Mouse (Mus musculus) left cerebral cortex, postnatal 36 days (tissue): Measurements from ENCODE around the gene Ube3b. TPM values are rescaled to one million over a fixed set of nuclear protein-coding genes. Genes with fewer than 3 reads are reported as not detected.
A peak's percentile ranks its signal among the peaks of the same experiment; 100 is the strongest.

Experiments
- DNase-seq, 2 experiments: peaks; one replicate each; pipeline ENCODE4 v3.0.0; 2021 to 2022; ENCODE audit warnings: low spot score in 2 of 2, mixed read lengths in 1 of 2
- intact Hi-C: fragments of 180-260 bp; cut with DNase I; formaldehyde crosslinking; loops from one replicate; pipeline ENCODE4 v1.15.1; 2025
- total RNA-seq, 2 experiments: library from RNA; stranded (reverse); gene quantifications; 2 replicates each; pipeline ENCODE4 v1.2.3; 2021

Gene Ube3b
- 10 to 100 TPM; 81.6 to 88.1 TPM for total RNA-seq

DNA sequence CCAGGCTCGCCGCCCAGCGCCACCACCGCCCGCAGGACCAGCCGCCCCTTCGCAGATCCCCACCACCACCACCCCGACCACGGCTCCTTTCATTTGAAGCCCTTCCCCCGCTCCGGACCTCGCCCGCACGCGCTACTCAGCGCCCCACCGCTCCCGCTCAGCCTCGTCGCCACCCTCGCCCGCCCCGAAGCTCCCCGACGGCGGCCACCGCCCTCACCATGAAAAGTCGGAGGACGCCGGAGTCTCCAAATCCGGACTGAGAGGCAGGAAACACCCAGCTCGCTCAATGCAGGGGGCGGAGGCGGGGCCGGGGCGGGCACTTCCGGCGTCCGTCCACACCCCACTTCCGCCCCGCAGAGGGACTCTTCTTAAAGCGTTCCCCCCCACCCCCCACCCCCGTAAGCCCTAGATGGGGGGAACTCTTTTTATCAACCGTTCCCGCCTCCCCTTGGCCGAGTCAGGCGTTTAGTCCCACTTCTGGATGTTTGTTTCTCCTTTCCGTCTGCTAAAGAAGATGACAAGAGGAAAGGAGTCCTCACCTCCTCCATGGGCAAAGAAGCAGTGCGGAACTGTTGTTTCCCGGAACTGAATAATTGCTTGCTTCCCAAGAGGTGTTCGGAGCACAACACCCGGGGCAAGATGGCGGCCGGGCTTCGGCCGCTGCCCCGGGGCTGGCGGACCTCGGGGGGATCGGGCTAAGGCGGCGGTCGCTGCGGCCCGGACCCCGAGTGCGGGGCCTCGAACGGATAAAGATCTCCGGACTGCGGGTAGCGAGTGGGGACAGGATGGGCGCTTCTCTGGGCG, at the start of gene Ube3b, which contains the start of gene Kctd10:
Gene Ube3b (plus strand): TSS at position 399 of the 804 bp plus-strand sequence.
Gene Kctd10 (minus strand): TSS at position 300 of the 804 bp plus-strand sequence.
- DNase-seq = peak; percentile 83 to 84
- intact Hi-C loops = loop anchor here (2.0 kb wide), 1 partner anchor 66 kb away; no protein-coding TSS in a partner anchor

DNA sequence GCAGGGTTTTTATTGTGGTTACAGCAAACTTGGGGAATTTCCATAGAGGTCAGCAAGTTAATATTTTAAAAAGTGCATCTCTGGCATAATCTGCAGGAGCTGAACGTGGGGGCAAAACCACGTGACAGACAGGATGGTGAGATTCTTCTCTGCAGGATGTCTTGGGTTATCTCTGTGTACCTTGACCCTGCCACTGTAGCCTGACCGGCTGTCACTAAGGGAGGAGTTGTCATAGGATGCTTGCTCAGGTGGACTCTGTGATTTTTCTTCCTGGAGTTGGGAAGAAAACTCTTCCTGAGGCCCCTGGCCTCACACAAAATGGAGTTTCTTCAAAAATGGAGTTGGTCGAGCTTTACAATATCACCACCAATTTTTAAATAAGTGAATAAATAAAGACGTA, 37.4 kb upstream of the Ube3b start:
- intact Hi-C loops = no loop called here
- DNase-seq = no peak

DNA sequence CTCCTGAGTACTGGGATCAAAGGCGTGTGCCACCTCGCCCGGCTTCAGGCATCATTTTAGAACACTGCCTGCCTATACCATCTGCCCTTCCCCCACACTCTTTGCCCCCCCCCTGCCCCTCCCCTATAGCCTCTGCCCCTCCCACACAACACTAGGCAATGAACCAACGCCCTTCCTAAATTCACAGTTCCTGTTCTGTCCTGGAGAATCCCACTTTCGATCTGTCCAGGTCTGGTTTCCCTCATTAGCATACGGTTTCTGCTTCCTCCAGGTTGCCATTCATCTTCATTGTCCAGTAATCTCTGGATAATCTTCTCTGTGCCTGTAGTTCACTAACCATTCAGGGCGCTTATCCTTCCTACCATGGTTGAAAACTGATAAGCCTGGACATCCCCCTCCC, 36.8 kb upstream of the Ube3b start:
- intact Hi-C loops = no loop called here
- DNase-seq = no peak

DNA sequence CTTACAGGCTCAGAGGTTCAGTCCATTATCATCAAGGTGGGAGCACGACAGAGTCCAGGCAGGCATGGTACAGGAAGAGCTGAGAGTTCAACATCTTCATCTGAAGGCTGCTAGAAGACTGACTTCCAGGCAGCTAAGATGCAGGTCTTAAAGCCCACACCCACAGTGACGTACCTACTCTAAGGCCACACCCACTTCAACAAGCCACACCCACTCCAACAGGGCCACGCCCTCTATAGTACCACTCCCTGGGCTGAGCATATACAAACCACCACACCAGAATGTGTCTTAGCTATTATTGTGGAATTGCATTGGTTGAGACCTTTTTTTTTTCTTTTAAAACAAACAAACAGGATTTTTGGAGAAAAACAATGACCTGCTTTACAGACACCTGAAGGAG, 34.9 kb upstream of the Ube3b start:
- intact Hi-C loops = no loop called here
- no peak for DNase-seq

DNA sequence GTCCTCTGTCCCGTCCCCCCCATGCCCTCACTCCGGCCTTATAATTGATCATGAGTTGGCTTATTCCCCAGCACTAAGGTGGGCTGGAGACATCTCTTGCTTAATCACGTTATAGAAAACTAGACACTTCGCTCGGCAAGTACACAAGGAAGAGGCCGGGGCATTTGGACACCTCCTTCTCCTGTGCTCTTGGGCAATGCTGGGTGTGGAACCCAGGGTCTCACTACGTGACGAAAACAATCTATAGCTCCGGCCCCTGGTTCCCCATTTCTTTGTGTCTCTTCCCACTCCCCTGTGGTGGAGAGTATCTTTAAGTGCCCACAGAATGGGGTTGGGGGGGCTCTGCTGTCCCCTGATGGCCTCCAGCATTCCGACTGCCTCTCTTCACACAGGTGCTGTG, 33.4 kb upstream of the Ube3b start:
- no peak for DNase-seq
- intact Hi-C loops = no loop called here

DNA sequence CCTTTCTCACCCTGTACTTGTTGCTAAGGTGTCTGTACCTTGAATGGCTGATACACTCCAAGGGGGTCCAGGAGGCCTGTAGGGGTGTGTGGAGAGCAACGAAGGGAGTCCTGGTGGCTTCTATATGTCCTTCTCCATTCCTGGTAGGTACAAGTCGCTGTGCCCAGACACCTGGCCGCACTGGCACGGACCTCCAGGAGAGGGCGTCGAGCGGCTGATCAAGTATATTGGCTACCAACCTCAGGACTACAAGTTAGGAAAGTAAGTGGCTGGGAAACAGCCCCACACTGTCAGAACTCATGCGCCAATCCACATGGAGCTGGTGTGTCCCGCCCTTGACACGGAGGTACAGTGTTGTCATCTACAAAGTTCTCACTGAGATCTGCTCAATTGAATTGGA, 28.9 kb upstream of the Ube3b start:
- DNase-seq = no peak
- intact Hi-C loops = no loop called here

DNA sequence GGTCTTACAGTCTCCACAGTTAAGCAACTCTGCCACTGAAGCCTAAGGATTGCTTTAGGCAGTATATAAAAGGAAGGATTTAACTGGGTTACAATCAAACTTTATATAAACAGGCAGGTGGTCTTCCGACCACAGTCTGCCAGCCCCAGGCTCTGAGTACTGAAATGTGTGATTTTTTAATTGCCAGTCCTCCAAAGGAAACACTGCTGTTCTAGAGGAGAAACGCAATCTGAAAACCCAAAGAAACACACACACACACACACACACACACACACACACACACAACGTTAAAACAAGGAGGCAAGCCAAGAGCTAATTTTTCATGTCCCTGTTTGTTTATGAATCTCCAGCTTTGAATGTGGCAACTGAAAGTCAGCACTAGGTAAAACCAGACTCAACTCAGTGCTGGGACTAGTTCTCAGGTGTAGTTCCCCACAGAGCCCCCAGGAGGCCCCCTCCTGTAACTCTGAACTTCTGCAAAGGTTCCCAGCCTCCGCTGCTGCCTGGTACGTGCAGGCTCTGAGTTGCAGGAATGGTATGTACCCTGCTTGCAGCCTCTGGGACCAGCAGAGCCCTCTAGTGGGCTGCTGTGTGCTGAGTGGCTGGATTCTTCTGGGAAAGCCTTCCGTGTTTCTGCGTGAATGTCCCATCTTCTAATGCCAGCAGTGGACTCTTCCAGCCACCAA, 24.0 kb upstream of the Ube3b start:
- intact Hi-C loops = loop anchor here (2.0 kb wide), 1 partner anchor 44 kb away; no protein-coding TSS in a partner anchor
- DNase-seq = peak; percentile 71 to 72

DNA sequence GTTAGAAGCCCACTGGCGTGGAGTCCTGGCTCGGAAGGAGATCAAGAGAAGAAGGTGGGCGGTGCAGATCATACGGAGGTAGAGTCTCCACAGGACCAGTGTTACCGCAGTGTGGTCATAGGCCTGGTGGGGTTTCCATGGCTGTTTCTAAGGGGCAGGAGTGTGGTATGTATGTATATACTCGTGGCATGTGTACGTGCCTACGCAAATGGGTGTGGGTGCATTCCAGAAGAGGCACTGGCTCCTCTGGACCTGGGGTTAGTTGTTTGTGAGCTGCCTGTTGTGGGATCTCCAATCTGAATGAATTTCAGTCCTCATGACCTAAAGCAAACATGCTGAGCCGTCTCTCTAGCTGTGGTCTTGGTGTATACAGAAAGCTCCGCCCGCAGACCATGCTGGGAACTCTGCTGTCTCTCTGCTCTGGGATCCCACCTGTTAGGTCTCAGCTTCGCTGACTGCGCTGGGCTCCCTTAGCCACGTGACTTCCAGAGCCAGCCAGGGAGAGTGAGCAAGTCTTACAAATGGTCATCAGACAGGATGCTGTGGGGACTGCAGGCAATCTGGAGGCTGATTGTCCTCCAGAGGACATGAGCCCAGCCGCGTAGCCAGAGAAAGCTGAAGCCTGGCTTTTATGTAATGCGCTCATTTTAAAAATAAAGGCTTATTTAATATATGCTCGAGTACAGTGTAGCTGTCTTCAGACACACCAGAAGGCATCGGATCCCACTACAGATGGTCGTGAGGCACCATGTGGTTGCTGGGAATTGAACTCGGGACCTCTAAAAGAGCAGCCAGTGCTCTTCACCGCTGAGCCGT, 23.3 kb upstream of the Ube3b start:
- intact Hi-C loops = loop anchor here (2.0 kb wide), 1 partner anchor 44 kb away; no protein-coding TSS in a partner anchor
- peak; percentile 37 to 46 for DNase-seq

DNA sequence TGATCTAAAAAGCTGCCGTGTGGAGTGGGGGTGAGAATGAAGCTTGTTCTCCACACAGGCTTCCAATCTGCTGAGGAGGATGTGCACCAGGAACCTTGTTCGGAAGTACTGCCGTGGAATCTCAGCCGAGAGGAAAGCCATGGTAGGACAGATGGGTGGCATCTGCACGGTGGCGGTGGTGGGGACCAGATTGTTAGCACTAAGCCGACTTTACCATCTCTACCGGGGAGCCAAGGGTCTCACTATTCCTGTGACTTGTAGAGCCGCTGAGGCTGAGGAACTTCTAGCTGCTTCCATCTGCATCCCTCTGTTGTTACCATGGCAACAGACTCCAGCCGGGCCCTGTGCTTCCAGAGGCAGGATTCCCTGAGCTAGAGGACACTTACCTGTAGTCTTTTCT, 21.6 kb upstream of the Ube3b start:
- DNase-seq = peak; percentile 52 to 64
- intact Hi-C loops = no loop called here

DNA sequence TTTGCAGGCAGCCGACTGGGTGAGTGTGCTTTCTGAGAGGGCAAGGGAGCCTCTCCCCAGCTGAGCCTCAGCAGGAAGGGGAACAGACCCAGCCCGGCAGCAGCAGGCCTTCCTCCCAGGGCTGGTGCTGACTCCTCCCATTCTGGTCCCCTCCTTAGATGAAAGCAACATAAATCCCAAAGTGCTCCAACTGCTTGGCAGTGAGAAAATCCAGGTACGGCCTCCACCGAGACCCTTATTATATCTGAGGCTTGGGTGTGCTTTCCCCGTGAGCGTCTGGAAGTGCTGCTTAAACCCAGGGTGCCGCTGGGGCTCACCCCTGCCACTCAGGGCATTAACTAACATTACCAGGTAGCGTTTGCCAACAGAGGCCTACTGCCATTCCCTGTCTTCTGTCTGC, 20.8 kb upstream of the Ube3b start:
- intact Hi-C loops = no loop called here
- no peak for DNase-seq

DNA sequence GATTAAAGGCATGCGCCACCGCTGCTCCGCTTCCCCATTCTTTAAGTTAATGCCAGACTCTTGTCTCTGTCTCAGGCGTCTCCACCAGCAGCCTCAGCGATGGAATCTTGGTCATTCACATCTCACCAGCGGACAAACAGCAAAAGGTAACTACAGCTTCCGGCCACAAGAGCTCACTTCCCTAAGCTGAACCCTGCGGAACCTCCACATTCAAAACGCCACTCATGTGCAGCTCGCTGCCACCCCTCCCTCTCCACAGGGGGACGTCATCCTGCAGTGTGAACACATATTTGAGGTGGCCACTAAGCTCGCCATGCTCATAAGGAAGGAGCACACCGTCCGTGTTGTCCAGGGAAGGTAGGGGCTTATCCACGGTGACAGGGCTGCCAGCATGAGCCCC, 19.4 kb upstream of the Ube3b start:
- no peak for DNase-seq
- intact Hi-C loops = no loop called here

DNA sequence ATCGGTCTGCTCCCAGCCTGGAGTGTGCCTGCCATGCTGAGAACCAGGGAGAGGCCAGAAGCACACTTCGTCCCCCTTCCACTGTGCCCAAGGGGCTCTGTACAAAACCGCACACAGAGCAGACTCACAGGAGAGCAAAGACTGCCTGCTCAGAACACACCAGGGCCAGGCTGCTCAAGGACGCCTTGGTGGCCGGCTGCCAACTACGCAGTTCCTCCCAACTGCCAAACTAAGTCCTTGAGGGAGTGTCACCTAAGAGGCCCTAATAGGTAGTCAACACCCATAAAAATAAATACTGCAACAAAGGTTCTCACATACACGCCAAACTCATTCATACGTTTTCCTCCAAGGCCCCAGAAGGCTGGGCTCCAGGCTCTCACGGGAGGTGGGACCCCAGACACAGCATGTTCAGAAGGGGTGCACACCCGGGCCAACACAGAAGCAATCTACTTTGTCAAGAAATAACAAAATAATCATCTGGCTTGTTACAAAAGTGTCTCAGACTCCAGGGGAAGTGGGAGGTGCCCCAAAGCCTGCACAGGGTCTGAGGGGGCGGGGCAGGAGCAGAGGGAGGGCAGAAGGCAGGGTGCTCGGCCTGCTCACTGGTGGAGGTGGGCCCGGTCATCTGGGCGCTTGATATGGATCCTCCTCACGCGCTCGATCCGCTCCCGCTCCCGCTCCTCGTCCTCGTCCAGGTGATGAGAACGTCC, 15.2 kb upstream of the Ube3b start:
- no peak for DNase-seq
- intact Hi-C loops = no loop called here

DNA sequence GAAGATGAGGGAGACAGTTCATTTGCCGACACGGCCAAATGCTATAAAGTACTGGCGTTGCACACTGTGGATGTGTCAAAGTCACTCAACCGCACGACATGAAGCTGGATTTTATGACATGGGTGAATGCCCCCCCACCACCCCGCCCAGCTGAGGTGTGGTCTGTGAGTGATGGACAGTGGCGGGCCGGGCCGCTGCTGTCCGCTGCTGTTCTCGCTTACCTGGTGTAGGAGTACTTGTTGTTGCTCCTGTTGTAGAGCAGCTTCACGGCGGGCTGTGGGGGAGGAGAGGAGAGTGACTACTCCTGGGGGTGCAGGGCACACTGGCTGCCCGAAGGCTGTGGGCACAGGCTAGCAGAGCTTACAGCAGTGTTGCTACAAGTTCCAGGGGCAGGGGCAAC, 12.3 kb upstream of the Ube3b start:
- intact Hi-C loops = no loop called here
- no peak for DNase-seq

DNA sequence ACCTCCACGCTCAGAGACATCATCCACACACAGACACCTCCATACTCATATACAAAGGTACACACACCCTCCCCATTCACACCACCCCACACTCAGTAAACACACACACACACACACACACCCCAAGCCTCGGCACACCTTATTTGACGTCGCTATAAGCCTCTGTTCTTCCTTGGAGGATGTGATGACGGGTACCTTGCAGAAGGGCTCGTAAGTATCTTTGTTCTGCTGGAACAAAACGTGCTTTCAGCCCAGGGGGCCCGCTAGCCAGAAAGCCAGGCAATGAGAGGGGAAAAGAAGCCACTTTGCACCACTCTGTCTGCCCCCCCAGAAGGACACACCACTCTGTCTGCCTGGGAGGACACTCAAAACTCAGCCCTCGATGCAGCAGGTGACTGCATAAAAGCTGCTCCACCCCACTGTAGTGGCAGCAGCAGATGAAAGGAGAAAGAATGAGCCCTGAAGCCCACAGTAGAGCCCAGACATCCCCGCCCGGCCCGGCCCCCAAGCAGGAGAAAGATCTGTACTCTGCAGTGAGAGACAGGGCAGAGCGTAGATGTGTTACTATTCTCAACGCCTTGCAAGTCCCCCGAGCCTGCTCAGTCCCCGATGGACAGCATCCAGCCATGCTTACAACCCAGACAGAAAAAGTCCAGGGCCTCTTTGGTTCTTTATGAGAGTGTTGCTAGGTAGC, 11.5 kb upstream of the Ube3b start:
- DNase-seq = no peak
- intact Hi-C loops = no loop called here

DNA sequence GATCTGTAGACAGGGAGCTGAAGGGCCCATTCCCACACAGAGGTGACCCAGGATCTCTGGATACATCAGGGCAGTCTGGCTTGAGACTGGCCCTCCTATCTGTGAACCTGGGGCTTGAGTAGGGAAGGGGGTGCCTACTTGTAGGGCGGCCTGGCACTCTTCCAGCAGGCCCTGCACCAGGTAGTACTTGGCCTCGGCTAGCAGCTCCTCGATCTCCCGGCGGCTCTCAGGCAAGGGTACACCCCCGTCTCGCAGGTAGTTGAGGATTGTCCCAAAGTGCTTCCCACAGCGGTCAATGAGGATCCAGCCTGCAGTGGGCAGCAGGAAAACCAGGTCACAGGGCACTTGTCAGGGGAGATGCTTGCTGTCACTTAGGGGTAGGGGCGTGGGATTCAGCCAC, 10.5 kb upstream of the Ube3b start:
- intact Hi-C loops = no loop called here
- DNase-seq = no peak

DNA sequence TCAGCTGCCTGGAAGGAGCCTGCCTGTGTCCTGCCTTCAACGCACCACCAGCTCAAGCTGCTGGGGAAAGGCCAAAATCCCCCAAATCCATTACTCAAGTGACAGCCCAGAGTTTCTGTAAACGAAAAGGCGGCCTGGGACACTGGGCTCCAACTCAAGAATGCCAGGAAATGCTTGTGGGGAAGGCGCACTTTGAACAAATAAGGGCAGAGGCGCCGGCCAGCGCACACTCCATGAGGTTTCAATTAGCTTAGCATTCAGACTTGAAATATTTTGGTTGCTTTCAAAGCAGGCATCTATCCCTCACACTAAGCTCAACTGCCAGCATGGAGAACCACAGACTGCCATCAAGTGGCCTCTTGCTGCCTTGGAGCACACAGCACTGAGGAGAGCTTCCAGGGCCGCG, 10.0 kb upstream of the Ube3b start:
- no peak for DNase-seq
- intact Hi-C loops = no loop called here

DNA sequence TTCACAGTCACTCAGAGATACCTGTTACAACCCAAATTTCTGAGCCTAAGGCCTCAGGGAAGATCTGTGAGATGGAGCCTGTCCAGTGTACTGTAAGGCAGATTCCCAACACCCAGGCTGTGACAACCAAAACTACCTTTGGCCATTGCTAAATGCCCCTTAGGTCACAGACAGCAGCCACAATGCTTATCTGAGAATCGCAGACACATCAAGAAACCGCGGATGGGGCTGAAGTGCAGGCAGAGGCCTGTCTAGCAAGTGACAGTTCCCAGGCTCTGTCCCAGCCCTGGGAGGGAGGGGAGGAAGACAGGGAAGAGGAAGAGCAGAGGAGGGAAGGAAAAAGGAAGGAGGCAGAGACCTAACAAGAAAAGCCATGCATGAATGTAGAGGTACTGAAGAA, 9.1 kb upstream of the Ube3b start:
- intact Hi-C loops = no loop called here
- no peak for DNase-seq

DNA sequence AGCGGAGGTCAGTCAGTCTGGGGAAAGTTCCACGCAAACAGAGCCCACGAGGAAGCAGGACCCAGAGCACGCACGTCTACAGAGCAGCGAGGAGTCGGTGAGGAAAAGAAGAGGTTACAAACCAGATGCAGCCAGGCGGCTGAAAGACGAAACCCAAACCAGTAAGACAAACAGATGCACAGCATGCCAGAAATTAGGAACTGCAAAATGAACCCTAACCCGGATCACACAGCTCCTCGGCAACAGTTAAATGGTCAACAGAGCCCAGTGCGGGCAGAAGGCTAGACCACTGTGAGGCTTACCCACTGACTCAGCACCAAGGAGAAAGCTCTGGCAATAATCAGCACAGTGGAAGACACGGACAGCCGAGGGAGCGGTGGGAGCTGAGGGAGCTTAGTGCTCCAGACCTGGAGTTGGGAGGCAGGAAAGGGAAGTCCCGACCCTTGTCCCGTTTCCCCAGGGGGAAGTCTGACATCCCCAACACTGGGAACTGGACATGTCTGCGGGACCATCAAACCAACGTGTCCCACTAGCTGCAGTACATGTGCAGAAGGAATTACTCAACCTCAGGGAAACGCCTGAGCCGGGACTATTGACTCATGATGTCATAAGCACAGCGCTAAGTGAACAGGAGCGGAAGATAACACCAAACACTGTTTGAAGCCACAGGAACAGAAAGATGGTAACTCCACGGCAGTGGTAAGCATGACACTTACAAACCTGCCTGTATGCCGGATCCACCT, 8.5 kb upstream of the Ube3b start:
- intact Hi-C loops = no loop called here
- DNase-seq = no peak
